Mouse (Mus musculus): Measurements from ENCODE around the gene Msi1. TPM values are rescaled to one million over a fixed set of nuclear protein-coding genes. Genes with fewer than 3 reads are reported as not detected.
A peak's percentile ranks its signal among the peaks of the same experiment; 100 is the strongest.

Msi1 gene
- polyA plus RNA-seq, 1 experiment from 2014 or later: not detected

DNA sequence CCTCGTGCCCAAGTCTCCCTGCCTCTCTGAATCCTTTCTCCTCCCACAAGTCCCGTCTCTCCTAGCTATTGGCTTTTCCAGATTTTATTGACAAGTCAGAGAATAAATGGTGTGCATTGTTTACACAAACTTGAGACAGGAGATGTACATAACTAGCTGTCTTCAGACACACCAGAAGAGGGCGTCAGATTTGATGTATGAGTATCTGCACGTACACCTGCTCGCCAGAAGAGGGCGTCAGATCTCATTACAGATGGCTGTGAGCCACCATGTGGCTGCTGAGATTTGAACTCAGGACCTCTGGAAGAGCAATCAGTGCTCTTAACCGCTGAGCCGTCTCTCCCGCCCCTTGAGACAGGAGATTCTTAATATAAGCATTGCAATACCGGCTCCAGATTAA, 43.8 kb downstream of the Msi1 start:
- no peak overlapping the region for H3K4me3 ChIP-seq (ENCODE audit: inconsistent target)
- H3K36me3 ChIP-seq (ENCODE audit: inconsistent target): no peaks in the 10 kb centered on the region
- 72% methylated on average over 10 of the region's 10 CpGs for WGBS (ENCODE audit: missing documents)
- H3K27ac ChIP-seq: no peak overlapping the region
- no peaks in the 10 kb centered on the region for H3K79me2 ChIP-seq (ENCODE audit: inconsistent target)

DNA sequence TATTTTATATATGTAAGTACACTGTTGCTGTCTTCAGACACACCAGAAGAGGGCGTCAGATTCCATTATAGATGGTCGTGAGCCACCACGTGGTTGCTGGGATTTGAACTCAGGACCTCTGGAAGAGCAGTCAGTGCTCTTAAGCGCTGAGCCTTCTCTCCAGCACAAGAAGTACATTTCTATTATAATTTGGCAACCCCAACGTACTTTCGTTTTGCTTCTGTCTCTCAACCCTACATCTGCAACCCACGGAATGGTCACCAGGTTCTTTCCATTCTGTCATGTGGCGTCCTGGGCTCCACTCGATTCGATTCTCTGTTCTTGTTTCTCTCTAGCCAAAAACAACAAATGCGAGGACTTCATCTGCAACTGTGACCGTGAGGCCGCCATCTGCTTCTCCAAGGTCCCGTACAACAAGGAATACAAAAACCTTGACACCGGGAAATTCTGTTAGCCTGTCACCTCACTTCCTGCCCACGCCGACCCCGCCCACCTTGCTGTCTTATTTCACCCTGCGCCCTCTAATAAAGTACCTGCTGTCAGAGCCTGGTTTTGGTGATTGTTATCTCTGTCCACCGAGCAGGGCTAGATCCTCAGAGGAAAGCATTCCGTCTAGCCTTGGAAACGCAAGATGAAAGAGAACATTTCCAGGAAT, 44.9 kb downstream of the Msi1 start:
- Histone ChIP-seq H3K79me2 (ENCODE audit: inconsistent target) (no peaks in the 10 kb centered on the region), H3K36me3 (ENCODE audit: inconsistent target) (0 out of 2 replicates have a peak, but pooled peaks cover 2% of the 10 kb centered on the region), H3K27ac (no peak overlapping the region), H3K4me3 (ENCODE audit: inconsistent target) (no peak overlapping the region)
- 62% methylated on average over 22 of the region's 22 CpGs for WGBS (ENCODE audit: missing documents)

DNA sequence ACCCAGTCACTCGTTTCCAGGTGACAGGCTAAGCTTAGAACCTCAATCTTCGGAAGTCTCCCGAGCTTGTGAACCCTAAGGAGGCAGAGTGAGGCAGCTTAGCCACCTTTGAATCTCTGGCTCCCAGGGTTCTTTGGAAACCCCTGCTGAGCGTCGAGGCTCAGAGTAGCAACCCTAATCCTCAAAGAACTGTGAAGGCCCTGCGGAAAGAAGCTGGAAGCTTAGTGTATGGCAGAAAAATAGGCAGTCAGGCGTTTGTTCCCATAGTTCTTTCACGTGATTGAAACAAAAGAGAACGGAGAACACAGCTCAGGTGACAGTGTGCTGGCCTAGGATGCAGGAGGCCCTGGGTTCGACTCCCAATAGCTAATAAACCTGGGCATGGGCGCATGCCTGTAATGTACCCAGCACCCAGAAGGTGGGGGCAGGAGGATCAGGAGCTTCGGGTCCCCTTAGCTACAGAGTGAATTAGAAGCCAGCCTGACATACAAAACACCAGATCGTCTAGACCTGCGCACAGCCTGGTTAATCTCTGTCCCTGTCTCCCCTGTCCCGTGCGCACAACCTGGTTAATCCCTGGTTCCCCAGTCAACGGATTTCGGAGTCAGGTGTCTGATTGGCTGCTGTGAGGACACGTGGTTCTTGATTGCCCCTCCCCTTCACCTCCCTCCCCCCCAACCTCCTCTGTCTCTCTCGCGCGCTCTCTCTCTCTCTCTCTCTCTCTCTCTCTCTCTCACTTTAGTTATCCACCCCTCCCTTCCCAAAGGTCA, 46.1 kb downstream of the Msi1 start:
- H3K4me3 ChIP-seq (ENCODE audit: inconsistent target): no peak overlapping the region
- no peaks in the 10 kb centered on the region for H3K79me2 ChIP-seq (ENCODE audit: inconsistent target)
- no peak overlapping the region for H3K27ac ChIP-seq
- H3K36me3 ChIP-seq (ENCODE audit: inconsistent target): 0 out of 2 replicates have a peak, but pooled peaks cover 6% of the 10 kb centered on the region
- WGBS (ENCODE audit: missing documents): 44% methylated on average over 18 of the region's 22 CpGs

DNA sequence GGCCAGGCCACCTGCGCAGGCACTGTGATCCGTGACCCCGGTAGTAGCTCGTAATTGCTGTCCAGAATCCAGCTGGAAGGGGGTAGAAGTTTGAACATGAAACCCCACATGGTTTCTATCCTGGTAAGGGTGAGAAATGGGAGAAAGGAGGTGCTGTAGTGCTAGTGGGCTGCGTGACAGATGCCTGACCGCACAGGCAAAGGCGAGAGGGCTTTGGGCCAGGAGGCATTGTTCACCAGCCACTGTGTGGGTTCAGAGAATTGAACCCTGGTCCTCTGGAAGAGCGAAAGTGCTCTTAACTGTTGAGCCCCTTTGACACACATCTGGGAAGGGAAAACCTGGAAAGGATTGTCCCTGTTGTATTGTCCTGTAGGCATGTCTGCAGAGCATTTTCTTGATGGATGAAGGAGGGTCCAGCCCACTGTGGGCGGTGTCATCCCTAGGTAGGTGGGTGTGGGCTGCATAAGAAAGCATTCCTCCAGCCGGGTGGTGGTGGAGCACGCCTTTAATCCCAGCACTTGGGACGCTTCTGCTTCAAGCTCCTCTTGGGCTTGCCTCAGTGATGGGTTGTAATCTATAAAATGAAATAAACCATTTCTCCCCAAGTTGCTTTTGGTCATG, 46.8 kb downstream of the Msi1 start:
- H3K27ac ChIP-seq: no peak overlapping the region
- H3K79me2 ChIP-seq (ENCODE audit: inconsistent target): no peaks in the 10 kb centered on the region
- no peak overlapping the region for H3K4me3 ChIP-seq (ENCODE audit: inconsistent target)
- 77% methylated on average over 12 of the region's 12 CpGs for WGBS (ENCODE audit: missing documents)
- 0 out of 2 replicates have a peak, but pooled peaks cover 6% of the 10 kb centered on the region for H3K36me3 ChIP-seq (ENCODE audit: inconsistent target)

DNA sequence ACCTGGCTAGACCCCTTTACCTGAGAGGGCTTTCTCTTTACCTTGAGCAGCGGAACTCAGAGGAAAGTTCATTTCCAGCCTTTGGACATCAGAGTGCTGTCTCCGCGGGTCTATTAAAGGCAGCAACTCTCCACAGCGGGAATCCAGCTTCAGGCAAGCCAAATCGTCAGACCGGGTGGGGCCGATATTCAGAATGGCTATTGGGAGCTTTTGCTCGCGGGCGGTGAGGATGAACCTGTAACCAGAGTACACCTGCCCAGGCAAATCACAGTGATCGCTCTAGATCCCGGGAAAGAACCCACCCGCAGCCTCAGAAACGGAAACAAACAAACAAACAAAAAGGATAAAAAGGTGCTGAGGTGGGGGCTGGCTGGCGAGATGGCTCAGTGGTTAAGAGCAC, 50.2 kb downstream of the Msi1 start:
- Histone ChIP-seq H3K27ac (no peak overlapping the region), H3K4me3 (ENCODE audit: inconsistent target) (no peak overlapping the region), H3K36me3 (ENCODE audit: inconsistent target) (0 out of 2 replicates have a peak, but pooled peaks cover 6% of the 10 kb centered on the region), H3K79me2 (ENCODE audit: inconsistent target) (no peaks in the 10 kb centered on the region; the same call in 1 of the 2 replicates)
- WGBS (ENCODE audit: missing documents): 93% methylated on average over 15 of the region's 15 CpGs

DNA sequence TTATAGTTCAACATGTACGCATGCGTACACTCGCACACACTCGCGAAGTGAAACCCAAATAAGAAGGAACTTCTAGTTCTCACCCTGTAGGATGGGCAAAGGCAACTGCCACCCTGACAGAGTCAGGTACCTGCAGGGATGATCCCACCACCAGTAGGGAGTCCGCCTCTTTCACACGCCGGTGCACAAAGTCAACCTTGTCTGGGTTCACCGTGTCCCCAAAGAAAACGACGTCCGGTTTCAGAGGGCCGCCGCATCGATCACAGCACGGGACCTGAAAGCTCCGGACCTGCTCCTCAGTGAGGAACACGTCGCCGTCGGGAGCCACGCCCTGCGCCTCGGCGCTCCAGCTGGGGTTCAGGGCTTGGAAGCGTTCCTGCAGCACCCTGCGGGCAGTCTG, 50.7 kb downstream of the Msi1 start:
- 0 out of 2 replicates have a peak, but pooled peaks cover 6% of the 10 kb centered on the region for H3K36me3 ChIP-seq (ENCODE audit: inconsistent target)
- 67% methylated on average over 27 of the region's 27 CpGs for WGBS (ENCODE audit: missing documents)
- no peak overlapping the region for H3K27ac ChIP-seq
- H3K4me3 ChIP-seq (ENCODE audit: inconsistent target): no peak overlapping the region
- H3K79me2 ChIP-seq (ENCODE audit: inconsistent target): no peaks in the 10 kb centered on the region; the same call in 1 of the 2 replicates

DNA sequence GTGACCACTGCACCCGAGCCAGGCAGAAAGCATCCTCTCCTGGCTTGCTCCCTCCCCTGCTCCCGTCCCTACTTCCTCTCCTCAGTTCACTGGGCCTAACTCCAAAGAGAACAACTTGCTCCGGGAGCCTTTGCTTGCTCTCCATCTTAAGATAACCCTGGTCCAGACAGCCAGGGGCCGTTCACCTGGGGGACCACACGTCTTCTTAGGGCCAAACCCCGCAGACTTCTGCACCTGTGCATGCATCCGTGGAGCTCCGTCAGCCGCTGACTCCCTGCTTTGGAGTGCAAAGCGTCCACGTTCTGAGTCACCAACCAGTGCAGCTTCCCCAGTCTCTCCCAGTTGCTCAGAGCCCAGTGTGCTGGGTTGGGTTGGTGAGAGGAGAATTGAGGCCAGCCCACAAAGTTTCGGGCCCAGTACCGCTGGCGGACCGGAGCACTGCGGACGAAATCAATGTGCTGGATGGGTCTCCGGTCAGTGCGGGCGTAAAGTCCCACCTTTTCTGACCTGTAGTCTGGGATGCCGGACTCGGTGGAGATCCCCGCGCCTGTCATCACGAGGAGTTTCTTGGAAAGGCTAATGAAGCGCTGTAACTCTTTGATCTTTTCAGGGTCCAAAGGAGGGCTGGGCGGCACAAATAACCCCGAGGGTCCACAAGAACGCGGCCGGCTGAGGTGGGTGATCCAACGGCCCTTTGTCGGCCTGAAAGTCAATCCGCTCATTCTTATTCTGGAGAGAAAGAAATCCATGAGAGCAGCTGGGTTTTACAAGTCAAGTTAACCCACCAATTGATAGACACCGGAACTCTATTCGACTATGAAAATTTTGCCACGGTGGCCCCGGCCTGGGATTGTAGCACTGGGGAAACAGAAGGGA, 53.2 kb downstream of the Msi1 start:
- 95% methylated on average over 38 of the region's 38 CpGs for WGBS (ENCODE audit: missing documents)
- no peak overlapping the region for H3K4me3 ChIP-seq (ENCODE audit: inconsistent target)
- 0 out of 2 replicates have a peak, but pooled peaks cover 6% of the 10 kb centered on the region for H3K36me3 ChIP-seq (ENCODE audit: inconsistent target)

DNA sequence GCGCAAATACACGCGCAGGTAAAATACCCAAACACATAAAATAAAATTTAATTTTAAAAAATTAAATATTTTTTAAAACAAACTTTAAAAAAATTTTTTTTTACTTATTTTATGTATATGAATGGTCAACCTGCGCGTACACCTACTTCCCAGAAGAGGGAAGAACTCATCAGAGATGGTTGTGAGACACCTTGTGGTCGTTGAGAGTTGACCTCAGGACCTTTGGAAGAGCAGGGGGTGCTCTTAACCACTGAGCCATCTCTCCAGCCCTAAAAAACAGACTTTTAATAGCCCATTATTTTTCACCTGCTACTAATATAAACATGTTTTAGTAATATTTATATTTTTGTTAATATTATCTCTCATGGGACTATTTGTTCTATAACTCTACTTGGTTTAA, 54.0 kb downstream of the Msi1 start:
- peak overlapping the region; percentile 60 for H3K4me3 ChIP-seq (ENCODE audit: inconsistent target)
- H3K36me3 ChIP-seq (ENCODE audit: inconsistent target): 0 out of 2 replicates have a peak, but pooled peaks cover 6% of the 10 kb centered on the region
- H3K79me2 ChIP-seq (ENCODE audit: inconsistent target): no peaks in the 10 kb centered on the region; the same call in 1 of the 2 replicates
- H3K27ac ChIP-seq: no peak overlapping the region
- 84% methylated on average over 6 of the region's 6 CpGs for WGBS (ENCODE audit: missing documents)

More for the DNA sequence above, 53.2 kb downstream of the Msi1 start:
- Histone ChIP-seq H3K79me2 (ENCODE audit: inconsistent target) (no peaks in the 10 kb centered on the region; the same call in 1 of the 2 replicates), H3K27ac (no peak overlapping the region)

DNA sequence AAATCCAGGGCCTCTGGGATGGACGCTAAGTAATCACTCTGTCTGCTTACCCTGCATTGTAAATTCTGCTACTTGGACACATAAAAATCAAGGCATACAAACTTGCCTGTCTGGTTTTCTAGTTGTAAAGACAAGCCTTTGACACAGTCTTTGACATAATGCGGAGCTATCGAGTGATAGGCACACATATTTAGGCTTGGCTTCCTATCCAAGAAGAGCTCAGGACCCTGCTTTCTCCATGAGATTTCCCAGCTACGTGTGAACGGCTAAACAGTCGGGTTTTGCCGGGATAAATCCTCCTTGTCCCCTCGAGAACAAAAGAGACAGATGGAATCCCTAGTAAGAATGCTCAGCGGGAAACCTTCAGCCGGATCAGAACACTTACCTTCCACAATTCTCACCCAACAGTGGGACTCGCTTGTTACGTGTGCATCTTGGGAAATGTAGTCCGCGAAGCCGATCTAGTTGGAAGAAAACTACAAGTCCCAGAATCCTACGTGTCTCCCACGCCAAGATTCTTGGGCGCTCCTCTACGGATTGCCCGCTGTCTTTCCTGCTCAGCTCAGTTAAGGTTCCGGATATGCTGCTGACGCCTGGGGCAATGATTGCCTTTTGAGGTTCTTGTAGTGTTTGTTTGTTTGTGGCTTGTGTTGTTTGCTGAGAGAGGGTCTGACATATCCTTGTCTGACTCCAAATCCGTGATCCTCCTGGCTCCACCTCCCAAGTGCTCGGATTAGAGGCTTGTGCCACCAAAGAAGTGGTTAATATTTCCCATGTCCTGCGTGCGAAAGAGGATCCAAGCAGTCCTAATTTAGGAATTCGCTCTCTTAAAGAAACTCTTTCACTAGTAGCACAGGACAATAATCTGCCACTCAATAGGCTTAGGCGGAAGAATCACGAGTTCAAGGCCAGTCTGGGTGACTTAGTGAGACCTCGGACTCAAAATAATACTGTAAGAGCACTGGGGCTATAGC, 54.8 kb downstream of the Msi1 start, which contains the start of gene Sirt4:
Sirt4 (minus strand) TSS at position 779 of the 974 bp plus-strand sequence.
- Histone ChIP-seq H3K79me2 (ENCODE audit: inconsistent target) (no peaks in the 10 kb centered on the region; the same call in 1 of the 2 replicates), H3K27ac (peak within 1 kb of the TSS; percentile 64), H3K4me3 (ENCODE audit: inconsistent target) (peak within 1 kb of the TSS; percentile 60), H3K36me3 (ENCODE audit: inconsistent target) (0 out of 2 replicates have a peak, but pooled peaks cover 5% of the 10 kb centered on the region)
- 5% methylated on average over 28 of the region's 30 CpGs for WGBS (ENCODE audit: missing documents)

DNA sequence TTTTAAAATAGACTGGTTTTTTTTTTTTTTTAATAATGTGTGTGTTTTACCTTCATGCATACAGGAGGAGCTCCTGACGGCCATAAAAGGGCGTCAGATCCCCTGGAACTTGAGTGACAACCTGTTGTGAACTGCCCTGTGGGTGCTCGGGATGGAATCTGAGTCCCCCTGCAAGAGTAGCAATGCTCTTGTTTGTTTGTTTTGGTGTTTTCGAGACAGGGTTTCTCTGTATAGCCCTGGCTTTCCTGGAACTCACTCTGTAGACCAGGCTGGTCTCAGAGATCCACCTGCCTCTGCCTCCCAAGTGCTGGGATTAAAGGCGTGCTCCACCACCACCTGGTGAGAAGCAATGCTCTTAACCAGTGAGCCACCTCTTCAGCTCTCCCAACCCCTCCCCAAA, 55.6 kb downstream of the Msi1 start:
- 88% methylated on average over 5 of the region's 5 CpGs for whole genome bisulfite sequencing (ENCODE audit: missing documents)
- Histone ChIP-seq H3K36me3 (ENCODE audit: inconsistent target) (no peaks in the 10 kb centered on the region), H3K79me2 (ENCODE audit: inconsistent target) (no peaks in the 10 kb centered on the region; the same call in 1 of the 2 replicates), H3K4me3 (ENCODE audit: inconsistent target) (peak overlapping the region; percentile 60), H3K27ac (peak overlapping the region; percentile 64)

DNA sequence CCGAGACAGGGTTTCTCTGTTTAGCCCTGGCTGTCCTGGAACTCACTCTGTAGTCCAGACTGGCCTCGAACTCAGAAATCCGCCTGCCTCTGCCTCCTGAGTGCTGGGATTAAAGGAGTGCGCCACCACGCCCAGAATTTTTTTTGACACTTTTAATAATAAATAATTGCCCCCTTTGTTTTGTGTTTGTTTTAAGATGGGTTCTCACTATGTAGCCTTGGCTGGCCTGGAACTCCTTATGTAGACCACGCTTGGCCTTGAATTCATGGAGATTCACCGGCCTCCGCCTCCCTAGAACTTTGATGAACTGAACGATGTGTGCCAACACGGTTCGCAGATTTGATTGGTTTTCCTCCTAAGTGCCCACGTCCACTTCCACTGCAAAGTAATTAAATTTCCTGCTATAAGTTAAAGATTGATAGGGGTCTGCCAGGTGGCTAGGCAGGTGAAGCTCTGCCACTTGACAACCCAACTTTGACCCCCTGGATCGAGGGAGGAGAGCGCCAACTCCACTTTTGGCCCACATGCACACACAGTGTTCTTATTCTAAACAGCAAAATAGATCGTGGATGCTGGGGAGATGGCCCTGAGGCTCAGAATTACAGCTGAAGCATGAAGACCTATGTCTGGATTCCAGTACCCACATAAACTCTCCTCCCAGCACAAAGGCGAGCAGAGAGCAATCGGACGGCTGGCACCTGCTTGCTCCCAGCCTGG, 56.2 kb downstream of the Msi1 start:
- no peak overlapping the region for H3K27ac ChIP-seq

DNA sequence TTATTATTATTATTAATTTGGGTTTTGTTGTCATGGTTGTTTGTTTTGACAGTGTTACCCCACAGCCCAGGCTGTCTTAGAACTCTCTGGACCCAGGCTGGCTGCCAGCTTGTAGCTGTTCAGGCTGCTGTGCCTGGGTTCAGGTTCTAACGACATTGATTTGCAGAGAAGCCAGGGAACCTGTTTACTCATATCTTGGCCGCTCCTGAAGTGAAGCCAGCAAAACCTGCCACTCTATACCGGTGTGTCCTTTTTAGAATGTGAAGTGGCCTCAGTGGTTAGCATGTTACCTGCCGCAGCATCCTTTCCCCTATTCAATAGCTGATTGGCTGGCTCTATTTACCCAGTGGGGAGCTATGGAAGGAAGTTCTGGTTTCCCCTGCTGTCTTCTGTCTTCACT, 57.3 kb downstream of the Msi1 start:
- Histone ChIP-seq H3K36me3 (ENCODE audit: inconsistent target) (no peaks in the 10 kb centered on the region), H3K27ac (no peak overlapping the region), H3K4me3 (ENCODE audit: inconsistent target) (no peak overlapping the region), H3K79me2 (ENCODE audit: inconsistent target) (no peaks in the 10 kb centered on the region; the same call in 1 of the 2 replicates)
- WGBS (ENCODE audit: missing documents): 73% methylated on average over 4 of the region's 4 CpGs

More for the DNA sequence above, 56.2 kb downstream of the Msi1 start:
- Histone ChIP-seq H3K36me3 (ENCODE audit: inconsistent target) (no peaks in the 10 kb centered on the region), H3K79me2 (ENCODE audit: inconsistent target) (no peaks in the 10 kb centered on the region; the same call in 1 of the 2 replicates), H3K4me3 (ENCODE audit: inconsistent target) (no peak overlapping the region)
- 95% methylated on average over 17 of the region's 18 CpGs for WGBS (ENCODE audit: missing documents)

Data from macrophage (primary cell).